Mouse (Mus musculus) E14TG2a.4 (cell line): Measurements from ENCODE around the gene 4930404N11Rik.

Experiments used
- CTCF ChIP-seq: conservative IDR thresholded peaks from 2 replicates; pipeline ENCODE4 v1.5.1; 2014; ENCODE audit warnings: low read length
- NANOG ChIP-seq: IDR thresholded peaks from 2 replicates; pipeline ENCODE4 v1.6.1; 2014; ENCODE audit warnings: borderline replicate concordance, low read length, mixed read lengths

- TF ChIP-seq CTCF (no peak), NANOG (no peak)
Observed at GRCm38 (mm10) chr10:81323791-81324530, 41.7 kb downstream of the 4930404N11Rik start.
